In genomic region chr6:90808134-90808533, GRCm38 (mm10) we compare ENCODE assay signal across 9 mouse cellular contexts.
DNase-seq lines count a peak whose midpoint lies in the region; ATAC-seq lines count a peak whose summit lies in the region.
"Had no signal": no experiment of that assay in that cellular context is flagged by ENCODE, and none has a peak within 500 bp of the region (broad histone marks: within the 10 kb centered on the region; RNA-seq: fewer than 3 reads in every experiment).

No protein-coding gene starts in this region.

- H3K9ac ChIP-seq in embryonic facial prominence, embryonic 13.5 days = 0 out of 2 replicates have a peak overlapping the region, but pooled peaks have one; percentile 27
- no peak overlapping the region for H3K9ac ChIP-seq in limb, embryonic 15.5 days
- no peak overlapping the region for H3K9ac ChIP-seq in hindbrain, embryonic 12.5 days
- H3K9ac ChIP-seq in neural tube, embryonic 15.5 days (replicated peaks) = peak overlapping the region; percentile 42; the same call in 1 of the 2 replicates
- H3K9ac ChIP-seq: lung, embryonic 14.5 days had no signal

- no peaks in the 10 kb centered on the region for H3K9me3 ChIP-seq in embryonic facial prominence, embryonic 13.5 days
- no peaks in the 10 kb centered on the region for H3K9me3 ChIP-seq in embryonic facial prominence, embryonic 10.5 days
- no peaks in the 10 kb centered on the region for H3K9me3 ChIP-seq in limb, embryonic 15.5 days
- no peaks in the 10 kb centered on the region for H3K9me3 ChIP-seq in limb, embryonic 10.5 days (replicated peaks)
- no peaks in the 10 kb centered on the region for H3K9me3 ChIP-seq in hindbrain, embryonic 12.5 days (replicated peaks)
- no peaks in the 10 kb centered on the region for H3K9me3 ChIP-seq in neural tube, embryonic 15.5 days (replicated peaks)

- ATAC-seq in embryonic facial prominence, embryonic 13.5 days (ENCODE audit: insufficient number of reproducible peaks, insufficient read depth, low FRiP score, low TSS enrichment, low read depth) = no peak
- ATAC-seq in limb, embryonic 15.5 days (ENCODE audit: insufficient number of reproducible peaks, low FRiP score, low TSS enrichment, low read depth) = no peak
- no peak for ATAC-seq in hindbrain, embryonic 12.5 days (ENCODE audit: low FRiP score)
- ATAC-seq in neural tube, embryonic 15.5 days (ENCODE audit: low FRiP score) = no peak
- ATAC-seq in erythroblast, adult 5-6 weeks (replicated peaks; ENCODE audit: low FRiP score, poor library complexity, severe bottlenecking) = no peak

- H3K4me2 ChIP-seq in embryonic facial prominence, embryonic 13.5 days = no peak overlapping the region
- no peak overlapping the region for H3K4me2 ChIP-seq in limb, embryonic 15.5 days
- H3K4me2 ChIP-seq in hindbrain, embryonic 12.5 days (replicated peaks) = peak overlapping the region; percentile 23; the same call in 1 of the 2 replicates
- peak overlapping the region; percentile 66 for H3K4me2 ChIP-seq in neural tube, embryonic 15.5 days
- H3K4me2 ChIP-seq: lung, embryonic 14.5 days had no signal

- H3K36me3 ChIP-seq in embryonic facial prominence, embryonic 13.5 days = no peaks in the 10 kb centered on the region
- H3K36me3 ChIP-seq in embryonic facial prominence, embryonic 10.5 days (replicated peaks) = no peaks in the 10 kb centered on the region
- no peaks in the 10 kb centered on the region for H3K36me3 ChIP-seq in limb, embryonic 15.5 days
- H3K36me3 ChIP-seq in limb, embryonic 10.5 days = no peaks in the 10 kb centered on the region
- no peaks in the 10 kb centered on the region for H3K36me3 ChIP-seq in hindbrain, embryonic 12.5 days
- H3K36me3 ChIP-seq in neural tube, embryonic 15.5 days = no peaks in the 10 kb centered on the region

- peaks cover 38% of the 10 kb centered on the region for H3K4me1 ChIP-seq in embryonic facial prominence, embryonic 13.5 days
- H3K4me1 ChIP-seq in embryonic facial prominence, embryonic 10.5 days = peaks cover 38% of the 10 kb centered on the region
- H3K4me1 ChIP-seq in limb, embryonic 15.5 days = peaks cover 36% of the 10 kb centered on the region
- peaks cover 26% of the 10 kb centered on the region for H3K4me1 ChIP-seq in limb, embryonic 10.5 days
- peaks cover 46% of the 10 kb centered on the region for H3K4me1 ChIP-seq in hindbrain, embryonic 12.5 days
- peaks cover 56% of the 10 kb centered on the region for H3K4me1 ChIP-seq in neural tube, embryonic 15.5 days

- no peak overlapping the region for H3K27ac ChIP-seq in embryonic facial prominence, embryonic 13.5 days
- no peak overlapping the region for H3K27ac ChIP-seq in embryonic facial prominence, embryonic 10.5 days (replicated peaks)
- 0 out of 2 replicates have a peak overlapping the region, but pooled peaks have one; percentile 24 for H3K27ac ChIP-seq in limb, embryonic 15.5 days
- no peak overlapping the region for H3K27ac ChIP-seq in limb, embryonic 10.5 days
- 0 out of 2 replicates have a peak overlapping the region, but pooled peaks have one; percentile 9 for H3K27ac ChIP-seq in hindbrain, embryonic 12.5 days
- H3K27ac ChIP-seq in neural tube, embryonic 15.5 days (replicated peaks) = no peak overlapping the region; the same call in 1 of the 2 replicates

- DNase-seq in embryonic facial prominence, embryonic 10.5 days (ENCODE audit: low spot score) = no peak
- DNase-seq in limb, embryonic 10.5 days (ENCODE audit: low spot score) = no peak
- DNase-seq in retina, embryonic 14.5 days (ENCODE audit: low spot score) = no peak

- no peak overlapping the region for H3K4me3 ChIP-seq in embryonic facial prominence, embryonic 13.5 days
- no peak overlapping the region for H3K4me3 ChIP-seq in embryonic facial prominence, embryonic 10.5 days
- no peak overlapping the region for H3K4me3 ChIP-seq in limb, embryonic 15.5 days
- no peak overlapping the region for H3K4me3 ChIP-seq in limb, embryonic 10.5 days
- no peak overlapping the region for H3K4me3 ChIP-seq in hindbrain, embryonic 12.5 days
- peak overlapping the region; percentile 45 for H3K4me3 ChIP-seq in neural tube, embryonic 15.5 days (replicated peaks)

- peaks cover 10% of the 10 kb centered on the region; the same call in 1 of the 2 replicates for H3K27me3 ChIP-seq in embryonic facial prominence, embryonic 13.5 days
- H3K27me3 ChIP-seq in embryonic facial prominence, embryonic 10.5 days (replicated peaks; ENCODE audit: low read depth, poor library complexity, severe bottlenecking) = peaks cover 28% of the 10 kb centered on the region
- no peaks in the 10 kb centered on the region for H3K27me3 ChIP-seq in limb, embryonic 15.5 days
- peaks cover 9% of the 10 kb centered on the region; the same call in 1 of the 2 replicates for H3K27me3 ChIP-seq in limb, embryonic 10.5 days (ENCODE audit: low read depth, poor library complexity, severe bottlenecking)
- H3K27me3 ChIP-seq in hindbrain, embryonic 12.5 days = no peaks in the 10 kb centered on the region
- H3K27me3 ChIP-seq in neural tube, embryonic 15.5 days (replicated peaks) = no peaks in the 10 kb centered on the region

- 66% methylated on average over 3 of the region's 3 CpGs for WGBS in embryonic facial prominence, embryonic 13.5 days
- 62% methylated on average over 3 of the region's 3 CpGs for WGBS in embryonic facial prominence, embryonic 10.5 days
- WGBS in limb, embryonic 15.5 days = 55% methylated on average over 3 of the region's 3 CpGs
- 68% methylated on average over 3 of the region's 3 CpGs for WGBS in limb, embryonic 10.5 days
- 70% methylated on average over 3 of the region's 3 CpGs for WGBS in hindbrain, embryonic 12.5 days
- 58% methylated on average over 3 of the region's 3 CpGs for WGBS in neural tube, embryonic 15.5 days

Comparison
In these comparisons a context has a peak if more than half of its experiments do, and no peak if none do; other contexts are left out.
1. H3K27ac ChIP-seq: peak in limb, embryonic 15.5 days (single experiment) and hindbrain, embryonic 12.5 days (single experiment); none in embryonic facial prominence, embryonic 13.5 days (single experiment), embryonic facial prominence, embryonic 10.5 days (single experiment), limb, embryonic 10.5 days (single experiment) and neural tube, embryonic 15.5 days (single experiment).
2. H3K4me2 ChIP-seq: peak in hindbrain, embryonic 12.5 days (single experiment) and neural tube, embryonic 15.5 days (single experiment); none in embryonic facial prominence, embryonic 13.5 days (single experiment) and limb, embryonic 15.5 days (single experiment).
3. H3K9ac ChIP-seq: peak in embryonic facial prominence, embryonic 13.5 days (single experiment) and neural tube, embryonic 15.5 days (single experiment); none in limb, embryonic 15.5 days (single experiment) and hindbrain, embryonic 12.5 days (single experiment).